Mouse (Mus musculus): ENCODE results near the gene Hdac9.

Gene Hdac9

DNA sequence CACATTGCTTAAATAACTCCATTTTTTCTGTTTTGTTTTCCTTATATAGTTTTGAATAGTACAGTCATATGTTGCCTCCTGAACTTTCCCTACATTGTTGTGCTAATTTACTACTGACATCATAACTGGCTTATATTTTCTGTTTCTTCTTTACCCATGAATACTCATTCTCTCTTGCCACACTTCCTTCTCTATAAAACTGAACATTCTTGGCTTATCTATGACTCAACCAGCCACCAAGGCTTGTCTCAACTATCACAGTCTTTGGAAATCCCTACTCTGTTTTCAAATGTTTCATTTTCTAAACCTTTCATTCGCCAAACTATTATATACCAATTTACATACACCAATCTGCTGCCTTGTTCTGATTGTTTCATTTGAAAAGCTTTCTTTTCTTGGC is 108.7 kb downstream of the Hdac9 start:
- in situ Hi-C loops (cut with MboI, MseI), result no loop called here

DNA sequence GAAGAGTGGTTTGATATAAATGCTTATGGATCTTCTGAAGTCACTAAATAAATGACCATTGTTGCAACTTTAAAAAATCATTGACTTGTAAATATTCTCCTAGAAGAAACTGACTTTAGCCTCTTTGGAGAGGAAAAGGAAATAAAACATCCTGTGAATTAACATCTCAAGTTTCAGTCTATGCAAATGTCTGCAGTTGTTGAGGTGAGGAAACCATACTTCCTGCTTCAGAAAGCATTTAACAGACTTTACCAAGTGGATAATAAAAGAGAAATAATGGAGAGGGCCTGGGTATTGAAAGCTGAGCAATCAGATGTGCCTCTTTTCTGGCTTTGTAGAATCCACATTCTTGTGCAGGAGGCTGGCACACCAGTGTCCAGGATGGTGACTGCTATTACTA is 110.4 kb downstream of the Hdac9 start:
- in situ Hi-C loops (cut with MboI, MseI), result no loop called here

DNA sequence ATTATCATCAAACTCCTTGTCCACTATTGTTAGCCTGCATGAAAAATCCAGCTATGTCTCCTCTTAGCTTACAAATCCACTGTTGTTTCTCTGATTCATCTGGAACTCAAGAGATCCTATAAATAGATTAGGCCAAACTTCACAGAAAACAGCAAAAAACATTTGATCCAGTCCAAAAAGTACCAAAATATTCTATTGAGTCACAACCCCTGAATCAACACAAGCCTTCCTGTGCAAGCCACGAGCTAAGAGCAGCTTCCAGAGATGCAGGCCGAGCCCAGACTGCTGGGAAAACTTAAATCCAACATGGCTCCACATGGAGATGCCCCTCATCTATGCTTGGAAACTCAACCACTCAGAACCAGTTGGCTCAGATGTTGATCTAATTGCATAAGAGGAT is 113.2 kb downstream of the Hdac9 start:
- in situ Hi-C loops (cut with MboI, MseI), result no loop called here

DNA sequence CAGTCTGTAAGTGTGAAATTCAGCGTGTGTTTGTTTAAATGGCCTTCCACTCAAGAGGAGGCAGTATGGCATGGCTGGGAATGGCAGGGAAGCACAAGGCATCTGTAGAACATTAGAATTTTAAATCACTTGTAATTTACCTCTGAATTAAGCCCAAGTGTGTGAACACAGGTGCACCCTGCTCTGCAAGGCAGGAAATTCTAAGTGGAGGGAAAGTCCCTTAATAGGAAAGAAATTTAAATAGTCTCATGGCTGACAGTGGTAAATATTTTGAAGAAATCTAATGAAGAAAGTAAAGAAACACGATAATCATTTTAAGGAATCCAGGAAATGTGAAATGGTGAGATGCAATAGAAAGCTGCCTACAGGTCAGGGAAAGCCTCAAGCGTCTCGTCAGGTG is 114.6 kb downstream of the Hdac9 start:
- in situ Hi-C loops (cut with MboI, MseI), result no loop called here

DNA sequence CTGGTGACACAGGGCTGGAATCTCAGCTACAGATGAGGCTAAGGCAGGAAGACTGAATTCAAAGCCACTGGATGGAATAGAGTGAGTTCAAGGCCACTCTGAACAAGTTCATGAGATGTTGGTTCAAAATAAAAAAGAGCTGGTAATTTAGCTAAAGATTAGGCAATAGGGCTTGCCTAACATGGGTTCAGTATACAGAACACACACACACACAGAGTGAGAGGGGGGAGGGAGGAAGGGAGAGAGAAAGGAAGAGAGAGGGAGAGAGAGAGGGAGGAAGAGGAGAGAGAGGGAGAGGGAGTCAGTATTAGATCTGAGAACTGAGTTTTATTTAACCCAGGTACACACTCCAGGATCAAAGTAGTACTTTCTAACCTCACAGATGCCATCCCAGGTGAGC is 115.1 kb downstream of the Hdac9 start:
- in situ Hi-C loops (cut with MboI, MseI), result no loop called here

DNA sequence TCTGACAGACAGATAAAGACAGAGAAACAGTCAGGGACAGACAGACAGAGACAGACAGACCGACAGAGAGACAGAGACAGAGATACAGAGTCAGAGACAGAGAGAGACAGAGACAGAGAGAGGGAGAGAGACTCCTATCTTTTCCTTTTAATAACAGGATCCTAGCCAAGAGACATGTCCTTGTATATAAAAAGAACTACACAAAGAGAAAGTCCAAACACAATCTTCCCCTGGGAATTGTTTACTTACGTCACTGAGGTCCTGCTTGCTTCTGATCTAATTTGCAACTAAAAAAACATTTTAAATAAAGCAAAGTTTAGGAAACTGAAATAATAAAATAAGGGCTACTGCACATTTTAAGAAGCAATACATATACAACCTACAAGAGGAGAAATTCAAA is 119.5 kb downstream of the Hdac9 start:
- in situ Hi-C loops (cut with MboI, MseI), result no loop called here

DNA sequence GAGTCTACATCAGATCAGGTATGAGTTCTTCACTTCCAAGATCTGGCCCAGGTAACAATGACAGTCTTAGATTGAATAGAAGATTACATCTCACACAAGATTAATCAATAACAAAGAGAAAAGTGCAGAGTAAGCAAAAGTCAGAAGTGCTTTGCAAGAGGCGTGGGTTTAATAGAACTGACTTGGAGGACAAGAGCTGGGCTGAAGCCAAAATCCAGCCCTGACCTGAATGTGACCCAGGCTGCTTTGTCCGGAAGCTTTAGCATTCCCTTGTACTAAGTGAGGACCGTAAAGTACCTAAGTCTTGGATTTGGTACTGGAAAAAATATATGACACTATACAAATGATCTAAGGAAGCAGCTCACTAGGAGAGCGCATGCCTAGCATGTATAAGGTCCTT is 121.4 kb downstream of the Hdac9 start:
- in situ Hi-C loops (cut with MboI, MseI), result no loop called here

DNA sequence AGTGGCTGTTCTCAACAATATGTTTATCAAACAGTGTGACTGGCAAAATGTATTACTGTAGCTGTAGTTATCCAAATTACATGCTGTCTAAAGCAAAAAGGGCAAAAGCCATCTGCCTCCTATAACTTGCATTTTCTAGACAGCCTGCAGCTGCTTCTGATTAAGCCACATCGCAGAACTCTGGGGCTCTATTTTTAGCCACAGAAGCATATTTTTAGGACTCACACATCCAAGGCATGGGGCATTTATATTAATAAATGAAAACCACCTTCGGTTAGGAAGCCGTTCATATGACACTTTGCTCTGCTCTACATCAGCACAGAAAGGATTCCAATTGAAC is 124.8 kb downstream of the Hdac9 start:
- in situ Hi-C loops (cut with MboI, MseI), result no loop called here

DNA sequence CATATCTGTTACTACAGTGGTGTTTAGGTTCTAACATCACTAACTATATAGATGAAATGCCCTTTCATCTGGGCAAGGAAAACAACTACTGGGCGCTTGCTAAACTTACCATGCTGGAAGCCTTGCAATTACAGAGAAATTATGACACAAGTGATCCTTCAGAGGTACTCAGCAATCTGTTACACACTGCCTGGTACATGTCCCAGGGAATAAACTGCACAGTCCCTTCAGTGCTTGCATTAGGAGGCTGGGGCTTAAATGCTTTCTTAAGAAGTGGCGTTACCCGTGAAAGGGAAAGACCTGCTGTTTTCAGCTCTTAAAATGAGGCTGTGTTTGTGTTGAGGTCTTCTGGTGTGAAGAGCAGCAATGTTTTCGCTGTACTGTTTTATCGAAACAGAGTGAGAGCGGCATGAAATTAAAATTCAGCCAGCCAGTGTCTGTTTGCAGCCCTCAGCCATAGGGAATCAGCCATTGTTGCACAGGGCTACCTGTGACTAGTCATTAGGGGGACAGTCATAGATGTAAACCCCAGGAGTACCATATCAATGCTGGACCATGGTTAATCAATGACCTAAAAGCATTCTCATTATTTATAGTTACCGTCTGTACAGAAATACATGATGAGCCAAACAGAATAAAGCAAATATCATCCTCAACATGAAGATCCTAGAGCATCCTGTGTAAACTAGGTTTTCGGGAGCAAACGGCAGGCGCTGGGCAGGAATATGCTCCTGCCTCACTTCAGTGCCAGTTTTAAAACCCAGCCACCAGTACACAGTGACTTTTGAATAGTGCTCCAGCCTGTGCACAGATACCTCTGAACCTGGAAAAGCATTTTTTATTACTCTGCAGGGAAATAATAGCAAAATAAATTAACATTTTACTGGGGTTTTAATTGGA is 125.4 kb downstream of the Hdac9 start:
- in situ Hi-C loops (cut with MboI, MseI), result no loop called here

DNA sequence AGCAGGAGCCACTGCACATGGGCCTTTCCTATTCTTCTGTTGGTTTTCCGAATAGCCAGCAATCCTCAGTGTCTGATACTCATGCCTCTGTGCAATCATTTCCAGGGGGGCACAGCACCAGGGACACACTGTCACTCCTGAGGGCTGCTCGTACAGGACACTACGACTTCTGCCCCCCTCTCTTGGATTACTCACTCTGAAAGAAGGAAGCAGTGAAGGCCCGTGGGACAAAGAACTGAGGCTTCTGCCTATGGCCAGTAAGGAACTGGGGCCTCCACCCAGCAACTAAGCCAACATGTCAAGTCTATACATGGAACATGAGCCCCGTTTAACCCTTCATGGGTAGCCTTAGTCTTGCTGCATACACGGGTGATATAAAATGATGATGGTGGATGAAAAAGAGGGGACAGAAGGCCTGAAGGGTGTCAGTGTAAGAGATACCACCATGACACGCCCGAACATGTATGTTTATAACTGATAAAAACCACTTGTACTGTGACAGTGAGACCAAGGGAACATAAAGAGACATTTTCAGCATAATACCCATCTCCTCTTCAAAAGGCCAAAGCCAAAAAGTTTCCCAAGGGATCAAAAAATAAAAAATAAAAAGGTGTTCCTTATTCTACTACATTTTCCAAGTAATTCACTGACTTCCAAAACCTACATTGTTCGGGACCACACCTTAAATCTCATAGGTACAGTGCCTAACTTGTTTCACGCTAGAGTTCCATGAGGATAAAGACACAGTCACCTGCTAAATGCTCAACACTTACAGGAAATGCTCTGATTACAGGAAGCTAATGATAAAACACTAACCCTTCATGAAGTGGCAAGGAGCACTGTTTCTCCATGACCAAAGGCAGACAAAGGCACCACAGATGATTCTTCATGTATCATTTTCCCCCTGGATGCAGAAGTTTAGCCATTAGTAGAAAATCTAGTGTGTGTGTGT is 127.6 kb downstream of the Hdac9 start:
- in situ Hi-C loops (cut with MboI, MseI), result no loop called here

DNA sequence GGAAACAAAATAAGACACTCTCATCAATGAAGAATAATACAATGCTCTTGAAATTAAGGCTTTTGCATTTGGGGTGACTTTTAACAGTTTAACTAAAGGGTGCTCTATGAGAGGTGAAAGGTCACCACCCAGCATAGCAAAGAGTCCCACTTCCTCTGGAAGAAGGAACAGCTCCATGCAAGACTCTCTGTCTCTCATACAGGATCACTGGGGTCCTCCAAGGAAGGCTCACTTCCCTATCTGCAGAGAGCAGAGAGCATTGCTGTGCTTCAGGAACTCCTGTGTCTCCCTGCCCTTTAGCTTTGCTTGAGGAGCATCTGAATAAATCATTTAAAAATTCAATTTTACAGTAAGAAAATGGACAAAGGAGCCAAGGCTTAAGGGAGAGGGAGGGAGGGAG is 129.5 kb downstream of the Hdac9 start:
- in situ Hi-C loops (cut with MboI, MseI), result no loop called here

DNA sequence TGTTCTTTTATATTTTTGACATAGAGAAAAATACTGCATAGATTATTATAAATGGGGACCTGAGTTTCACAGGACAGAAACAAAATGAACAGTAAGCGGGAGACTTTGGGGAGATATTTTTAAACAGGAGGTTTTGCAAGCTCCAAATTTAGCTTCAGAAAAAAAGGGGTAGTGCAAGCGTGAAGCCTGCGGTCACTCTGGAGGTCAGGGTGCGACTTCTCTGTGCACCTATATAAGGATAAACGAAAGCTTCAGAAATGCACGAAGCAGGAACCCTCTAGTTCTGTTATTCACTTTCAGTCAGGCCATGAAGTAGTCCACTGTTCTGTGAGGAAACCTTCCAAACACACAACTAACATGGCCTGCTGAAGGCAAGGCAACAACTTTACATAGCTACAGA is 133.3 kb downstream of the Hdac9 start:
- in situ Hi-C loops (cut with MboI, MseI), result no loop called here

DNA sequence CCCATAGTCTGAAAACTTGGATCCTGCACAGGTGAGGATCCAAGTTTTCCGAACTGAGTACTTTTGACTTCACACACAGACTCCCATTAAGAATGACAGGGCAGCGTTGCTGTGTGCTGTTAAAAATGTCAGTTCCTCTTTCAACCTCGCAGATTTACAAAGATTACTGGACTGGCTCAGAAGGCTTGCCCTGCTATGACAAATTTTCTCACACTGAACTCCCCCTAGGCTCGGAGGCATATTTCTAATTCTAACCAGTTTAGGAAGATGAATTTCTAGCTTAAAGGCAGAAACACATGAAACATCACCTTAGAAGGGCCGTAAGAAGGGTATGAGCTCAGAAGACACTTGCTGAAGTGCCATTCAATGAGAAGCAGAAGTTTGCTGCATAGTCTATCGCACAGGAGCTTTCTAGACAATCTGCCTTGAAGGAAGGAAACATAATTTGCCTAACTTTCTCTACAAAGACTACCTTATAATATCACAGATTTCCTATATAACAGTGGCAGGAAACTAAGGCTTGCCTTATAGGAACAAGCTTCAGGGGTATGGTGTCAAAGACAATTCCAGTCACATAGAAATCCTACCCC is 137.4 kb downstream of the Hdac9 start:
- in situ Hi-C loops (cut with MboI, MseI), result no loop called here

DNA sequence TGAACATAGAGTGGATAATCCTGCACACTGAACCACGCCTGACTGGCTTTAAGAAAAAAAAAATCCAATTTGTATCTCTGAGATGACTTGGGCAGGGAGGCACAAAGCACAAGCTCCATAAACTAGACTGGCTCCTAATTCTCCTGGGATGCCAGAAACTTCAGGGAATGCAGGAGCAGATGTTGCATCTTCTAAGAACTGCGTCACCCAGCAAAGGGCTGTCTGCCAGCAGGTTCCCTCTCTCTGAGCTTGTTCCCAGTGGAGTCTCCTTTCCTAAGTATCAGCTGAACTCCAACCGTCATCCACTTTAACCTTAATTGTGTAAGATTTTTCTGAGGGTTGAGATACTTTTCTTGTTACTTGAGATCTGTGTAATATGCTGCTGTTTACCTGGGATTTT is 140.7 kb downstream of the Hdac9 start:
- in situ Hi-C loops (cut with MboI, MseI), result no loop called here

DNA sequence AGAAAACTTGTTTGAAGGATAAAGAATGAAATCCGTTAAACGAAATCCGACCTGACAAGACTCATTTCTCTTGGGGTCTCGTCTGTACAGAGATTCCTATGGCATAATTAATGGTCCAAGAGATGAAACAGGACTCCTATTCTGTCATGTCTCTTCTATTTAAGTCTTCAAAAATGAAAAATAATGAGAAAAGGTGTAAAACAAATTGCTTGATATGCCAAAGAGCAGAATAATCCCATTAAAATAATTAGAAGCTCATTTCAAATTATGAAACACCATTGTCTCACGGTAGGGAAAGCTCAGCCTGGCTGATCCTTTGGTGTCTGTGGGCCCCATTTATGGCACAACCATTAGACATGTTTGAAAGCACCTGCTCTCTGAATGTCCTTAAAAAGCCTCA is 142.8 kb downstream of the Hdac9 start:
- in situ Hi-C loops (cut with MboI, MseI), result no loop called here

DNA sequence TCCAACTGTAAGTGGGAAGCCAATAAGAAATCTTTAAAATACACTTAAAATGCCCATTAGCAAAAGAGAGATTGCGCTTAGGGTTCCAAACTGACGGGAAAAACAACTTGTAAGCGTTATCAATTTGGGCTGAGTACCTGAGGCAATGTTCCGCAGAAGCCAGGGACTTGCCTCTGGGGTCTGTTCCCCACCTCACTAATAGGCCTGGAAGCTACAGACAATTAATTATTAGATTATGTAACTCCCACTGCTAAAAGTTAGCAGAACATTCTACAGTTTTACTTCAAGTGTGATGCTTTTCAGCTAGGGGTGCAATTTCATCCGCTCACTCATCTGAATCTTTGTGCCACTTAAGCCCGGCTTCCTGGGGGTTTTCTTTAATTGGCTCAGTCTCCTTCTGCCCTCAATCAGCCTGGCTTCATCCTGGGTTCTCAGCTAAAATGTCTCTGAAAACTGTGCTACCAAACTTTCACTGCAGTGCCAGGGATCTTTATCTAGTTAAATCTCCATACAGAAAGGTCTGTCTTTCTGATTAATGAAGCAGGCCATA is 149.6 kb downstream of the Hdac9 start:
- in situ Hi-C loops (cut with MboI, MseI), result no loop called here

DNA sequence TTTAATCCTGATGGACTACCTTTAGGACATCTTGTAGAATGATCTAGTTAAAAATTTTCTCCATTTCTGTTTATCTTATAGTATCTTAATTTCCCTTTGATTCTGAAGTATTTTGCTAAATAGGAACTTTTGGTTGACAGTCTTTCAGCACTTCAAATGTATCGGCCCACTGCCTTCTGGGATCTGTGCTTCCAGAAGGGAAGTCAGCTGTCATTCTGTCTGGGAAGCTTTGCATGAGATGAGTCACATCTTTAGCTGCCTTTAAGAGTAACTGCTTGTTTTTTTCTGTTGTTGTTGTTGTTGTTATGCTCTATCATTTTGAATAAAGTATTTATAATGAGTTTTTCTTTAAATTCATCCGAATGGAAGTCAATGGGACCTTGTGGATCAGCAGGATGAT is 169.6 kb downstream of the Hdac9 start:
- in situ Hi-C loops (cut with MboI, MseI), result no loop called here

DNA sequence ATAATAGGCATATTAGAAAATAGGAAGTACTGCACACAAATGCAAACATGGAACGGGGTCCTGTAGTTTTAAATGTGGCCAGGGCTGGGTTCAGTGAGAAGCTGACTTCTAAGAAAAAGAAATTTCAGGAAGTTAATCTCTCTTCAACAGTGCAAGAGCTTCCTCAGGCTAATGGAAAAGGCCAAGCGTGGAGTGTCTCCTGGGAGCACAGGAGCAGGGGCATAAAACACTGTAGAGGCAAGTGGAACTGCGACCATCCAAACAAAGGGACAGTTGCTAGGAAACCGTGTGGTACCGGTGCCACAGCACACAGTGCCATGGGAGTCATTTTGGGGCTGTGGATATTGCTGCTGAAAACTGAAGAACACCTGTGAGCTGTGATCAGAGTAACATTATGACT is 191.7 kb downstream of the Hdac9 start:
- in situ Hi-C loops (cut with MboI, MseI), result no loop called here

DNA sequence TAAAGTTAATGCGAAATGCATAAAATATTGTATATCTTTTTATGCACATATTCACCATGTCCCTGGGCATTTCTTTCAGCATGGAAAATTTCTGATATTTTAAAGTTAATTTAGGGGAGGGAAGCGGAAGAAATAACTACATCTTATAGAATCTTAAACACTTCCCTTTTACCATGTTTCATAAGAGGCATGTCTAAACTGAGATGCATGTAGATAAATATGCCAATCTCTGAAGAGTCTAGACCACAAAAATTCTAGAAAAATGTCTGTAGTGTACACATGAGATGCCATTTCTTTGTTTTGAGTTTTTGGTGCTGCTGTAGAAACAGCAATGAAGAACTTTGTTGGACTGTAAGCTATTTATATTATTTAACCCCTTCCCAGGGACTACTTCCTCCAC is 192.6 kb downstream of the Hdac9 start:
- in situ Hi-C loops (cut with MboI, MseI), result loop anchor here (5.0 kb wide), 1 partner anchor 1003 kb away; no protein-coding TSS in a partner anchor

DNA sequence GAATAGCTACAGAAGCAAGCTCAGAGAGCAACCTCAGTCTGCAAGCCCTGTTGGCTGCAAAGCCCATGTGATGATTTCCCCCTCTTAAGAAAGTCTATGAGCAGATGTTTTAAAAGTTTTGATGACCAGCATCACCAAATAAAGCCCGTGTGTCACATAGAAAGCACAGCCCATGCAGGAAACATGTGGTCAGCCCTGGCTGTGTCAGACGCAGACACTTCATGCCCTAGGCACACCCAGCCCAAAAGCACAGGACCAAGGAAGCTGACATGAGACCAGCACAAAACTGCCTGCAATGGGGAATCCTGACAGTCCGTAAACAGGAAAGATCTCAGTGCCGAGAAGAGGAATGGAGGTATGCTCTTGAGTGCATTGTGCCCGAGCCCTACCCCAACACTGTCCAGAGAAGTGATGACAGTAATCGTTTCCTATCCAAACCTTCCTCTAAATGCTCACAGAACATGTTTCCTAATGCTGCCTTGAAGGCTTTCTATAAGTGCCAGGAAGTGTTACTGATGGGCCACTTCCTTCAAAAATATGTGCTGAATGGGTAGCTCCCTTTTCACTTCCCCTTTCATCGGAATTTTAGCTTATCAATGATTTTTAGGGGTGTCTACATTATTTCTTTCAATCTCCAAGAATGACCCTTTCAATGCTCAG is 193.9 kb downstream of the Hdac9 start:
- in situ Hi-C loops (cut with MboI, MseI), result loop anchor here (5.0 kb wide), 1 partner anchor 1004 kb away; no protein-coding TSS in a partner anchor

DNA sequence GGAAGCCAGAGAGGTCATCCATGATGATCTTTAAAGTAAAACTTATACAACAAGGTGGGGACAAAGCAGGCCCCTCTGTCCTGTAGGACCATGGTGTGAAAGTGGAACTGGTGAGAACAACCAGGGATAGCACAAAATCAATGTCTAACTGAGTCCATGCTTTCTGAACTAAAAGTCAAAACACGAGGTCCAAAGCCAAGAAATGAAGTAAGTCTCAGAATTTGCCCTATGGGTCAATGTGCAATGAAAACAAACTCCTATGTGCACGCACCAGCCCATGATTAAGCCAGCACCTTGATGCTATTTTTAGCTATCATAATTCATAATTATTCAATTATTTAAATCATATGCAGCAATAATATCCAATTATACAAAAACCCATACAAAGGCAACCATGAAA is 196.0 kb downstream of the Hdac9 start:
- in situ Hi-C loops (cut with MboI, MseI), result loop anchor here (5.0 kb wide), 1 partner anchor 1006 kb away; no protein-coding TSS in a partner anchor

All from regulatory T cell (primary cell).